Mouse (Mus musculus) midbrain, embryonic 11.5 days (tissue): ENCODE measurements at regions not wholly inside any gene's neighbourhood (a gene's known extent, or its start where the extent isn't known, plus 50 kb on each side); places are given as distances from the start of the nearest gene placed in this dataset.

Experiments used
- ATAC-seq: fragments of 200-750 bp; cut with Nextera tagmentation; 2 replicates; pipeline ENCODE4 v1.8.0; 2017; ENCODE audit warnings: moderate TSS enrichment, moderate library complexity; ENCODE audit not compliant: low FRiP score
- DNase-seq: peaks from one replicate; pipeline ENCODE4 v3.0.0; 2015; ENCODE audit warnings: low spot score; ENCODE audit errors: missing footprints
- H3K27ac ChIP-seq: fragments of 300-500 bp; sonication (generic); 2 replicates; pipeline ENCODE4 v1.5.1; 2014; ENCODE audit warnings: low read depth, low read length
- H3K27me3 ChIP-seq: fragments of 300-500 bp; sonication (generic); 2 replicates; pipeline ENCODE4 v1.6.1; 2014; ENCODE audit warnings: mild to moderate bottlenecking, low read length, moderate library complexity, mixed read lengths; ENCODE audit not compliant: control insufficient read depth, insufficient read depth
- H3K36me3 ChIP-seq: fragments of 300-500 bp; sonication (generic); 2 replicates; pipeline ENCODE4 v1.6.1; 2014; ENCODE audit warnings: mild to moderate bottlenecking, low read length, moderate library complexity, mixed read lengths; ENCODE audit not compliant: control insufficient read depth, insufficient read depth
- H3K4me1 ChIP-seq: fragments of 300-500 bp; sonication (generic); 2 replicates; pipeline ENCODE4 v1.6.1; 2014; ENCODE audit warnings: low read length; ENCODE audit not compliant: control insufficient read depth, insufficient read depth
- H3K4me2 ChIP-seq: fragments of 300-500 bp; sonication (generic); 2 replicates; pipeline ENCODE4 v1.6.1; 2014; ENCODE audit warnings: mild to moderate bottlenecking, moderate library complexity
- H3K4me3 ChIP-seq: fragments of 300-500 bp; sonication (generic); 2 replicates; pipeline ENCODE4 v1.5.1; 2014; ENCODE audit warnings: low read depth, low read length
- H3K9ac ChIP-seq: fragments of 300-500 bp; sonication (generic); 2 replicates; pipeline ENCODE4 v1.6.1; 2014; ENCODE audit warnings: low read length
- H3K9me3 ChIP-seq: fragments of 300-500 bp; sonication (generic); 2 replicates; pipeline ENCODE4 v1.6.1; 2016; ENCODE audit warnings: low read length; ENCODE audit not compliant: control insufficient read depth
- WGBS: fragments of 180-500 bp; shearing (Covaris S2); extraction: QIAGEN DNeasy Blood & Tissue Kit; methylation state at CpG from one replicate; pipeline ENCODE4 v1.1.7; 2014; 5-methylcytosine and 5-hydroxymethylcytosine counted together

DNA sequence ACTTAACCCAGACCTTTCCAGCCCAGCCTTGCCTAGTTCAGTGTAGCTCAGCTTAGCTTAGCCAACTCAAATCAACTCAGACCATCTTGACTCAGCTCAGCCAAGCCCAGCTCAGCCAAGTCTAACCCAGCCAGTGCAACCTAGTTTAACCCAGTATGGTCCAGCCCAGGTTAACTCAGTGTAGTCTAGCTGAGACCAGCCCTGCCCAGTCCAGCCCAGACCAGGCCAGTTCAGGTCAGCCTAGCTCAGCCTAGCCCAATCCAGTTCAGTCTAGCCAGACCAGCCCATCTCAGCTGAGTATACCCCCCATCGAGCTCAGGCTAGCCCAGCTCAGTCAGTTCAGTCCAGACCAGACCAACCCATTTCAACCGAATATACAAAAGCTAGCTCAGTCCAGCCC, 90.2 kb downstream of the Tmem121 start:
- Histone ChIP-seq H3K9me3 (no peaks in the 10 kb centered on the region), H3K9ac (no peak overlapping the region), H3K4me3 (no peak overlapping the region), H3K4me1 (no peaks in the 10 kb centered on the region), H3K4me2 (no peak overlapping the region), H3K36me3 (no peaks in the 10 kb centered on the region), H3K27me3 (no peaks in the 10 kb centered on the region), H3K27ac (no peak overlapping the region)
- ATAC-seq, result peak; percentile 18; the same call in 1 of the 2 replicates
- 76% methylated on average over 2 of the region's 2 CpGs for WGBS
- DNase-seq, result no peak

DNA sequence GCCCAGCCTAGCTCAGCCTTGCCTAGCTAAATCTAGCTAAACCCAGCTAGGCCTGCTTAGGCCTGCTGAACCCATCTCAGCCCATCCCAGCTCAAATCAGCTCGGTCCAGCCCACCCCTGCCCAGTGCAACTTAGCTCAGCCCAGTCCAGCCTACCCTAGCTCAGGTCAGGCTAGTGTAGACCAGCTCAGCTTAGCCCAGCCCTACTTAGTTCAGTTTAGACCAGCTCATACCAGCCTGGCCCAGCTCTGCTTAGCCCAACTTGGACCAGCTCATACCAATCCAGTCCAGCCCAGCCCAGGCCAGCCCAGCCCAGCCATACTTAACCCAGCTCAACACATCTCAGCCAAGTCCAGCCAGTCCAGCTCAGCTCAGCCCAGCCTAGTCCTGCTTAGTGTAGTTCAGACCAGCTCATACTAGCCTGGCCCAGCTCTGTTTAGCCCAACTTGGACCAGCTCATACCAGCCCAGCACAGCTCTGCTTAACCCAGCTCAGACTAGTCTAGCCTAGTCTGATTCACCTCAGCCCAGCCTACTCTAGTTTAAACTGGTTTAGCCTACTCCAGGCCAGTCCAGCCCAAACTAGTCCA, 90.7 kb downstream of the Tmem121 start:
- Histone ChIP-seq H3K9ac (no peak overlapping the region), H3K9me3 (no peaks in the 10 kb centered on the region), H3K4me1 (no peaks in the 10 kb centered on the region), H3K27ac (no peak overlapping the region), H3K27me3 (no peaks in the 10 kb centered on the region), H3K4me2 (no peak overlapping the region), H3K36me3 (no peaks in the 10 kb centered on the region), H3K4me3 (no peak overlapping the region)
- ATAC-seq, result peak; percentile 52
- no peak for DNase-seq
- 56% methylated on average over 1 of the region's 1 CpGs for WGBS

DNA sequence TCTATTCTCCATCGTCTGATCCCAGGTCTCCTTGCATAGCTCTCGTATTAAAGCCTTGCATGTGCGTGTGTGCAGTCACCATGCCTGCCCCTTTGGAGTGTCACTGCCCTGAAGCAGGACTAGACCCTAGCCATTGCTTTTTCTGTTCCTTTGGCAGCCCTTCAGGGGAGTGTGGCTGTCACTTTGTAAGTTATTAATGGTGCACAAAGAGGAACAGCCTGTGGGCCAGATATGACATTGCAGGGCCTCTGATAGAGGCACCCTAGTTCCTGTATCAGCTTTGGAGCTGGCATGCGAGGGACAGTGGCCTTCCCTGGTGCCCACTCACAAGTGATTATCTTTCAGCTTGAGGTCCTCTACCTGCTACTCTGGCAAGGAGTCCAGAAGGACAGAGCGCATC, 92.0 kb downstream of the Tmem121 start:
- Histone ChIP-seq H3K27me3 (no peaks in the 10 kb centered on the region), H3K36me3 (no peaks in the 10 kb centered on the region), H3K4me1 (no peaks in the 10 kb centered on the region), H3K27ac (no peak overlapping the region), H3K9me3 (no peaks in the 10 kb centered on the region), H3K4me2 (no peak overlapping the region), H3K4me3 (no peak overlapping the region), H3K9ac (no peak overlapping the region)
- 82% methylated on average over 5 of the region's 5 CpGs for WGBS
- no peak for ATAC-seq
- no peak for DNase-seq

DNA sequence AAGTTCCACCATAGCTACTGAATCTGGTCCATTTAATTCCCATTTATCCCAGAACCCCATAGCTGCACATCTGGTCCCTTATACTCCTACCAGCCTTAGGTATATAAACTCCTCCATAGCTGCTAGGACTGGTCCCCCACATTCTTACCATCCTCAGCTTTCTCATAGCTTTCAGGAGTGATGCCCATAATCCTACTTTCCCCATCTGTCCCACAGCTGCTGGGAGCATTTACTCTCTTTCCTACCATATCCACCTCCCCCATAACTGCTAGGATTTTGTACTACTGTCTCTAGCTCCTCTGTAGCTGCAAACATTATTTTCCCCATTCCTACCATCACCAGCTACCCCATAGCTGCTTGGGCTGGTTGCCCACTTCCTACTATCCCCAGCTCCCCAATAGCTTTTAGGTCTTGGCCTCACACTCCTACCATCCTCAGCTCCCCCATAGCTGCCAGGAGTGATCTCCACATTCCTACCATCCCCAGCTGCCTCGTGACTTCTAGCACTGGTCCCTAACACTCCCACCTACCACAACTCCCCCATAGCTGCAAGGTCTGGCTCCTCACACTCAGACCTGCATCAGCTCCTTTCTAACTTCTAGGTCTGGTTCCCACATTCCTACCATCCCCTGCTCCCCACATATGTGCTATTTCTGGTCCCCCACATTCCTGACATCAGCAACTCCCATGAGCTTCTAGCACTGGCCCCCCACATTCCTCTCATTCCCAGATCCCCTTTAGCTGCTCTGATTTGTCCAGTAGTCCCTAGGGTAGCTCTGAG, 106.5 kb downstream of the Tmem121 start:
- no peak overlapping the region for H3K27ac ChIP-seq
- 55% methylated on average over 1 of the region's 1 CpGs for WGBS
- DNase-seq (no peak), ATAC-seq (no peak)
- H3K9me3 ChIP-seq, result no peaks in the 10 kb centered on the region
- no peak overlapping the region for H3K9ac ChIP-seq
- H3K27me3 ChIP-seq, result no peaks in the 10 kb centered on the region
- H3K36me3 ChIP-seq, result no peaks in the 10 kb centered on the region
- no peak overlapping the region for H3K4me2 ChIP-seq
- no peaks in the 10 kb centered on the region for H3K4me1 ChIP-seq
- H3K4me3 ChIP-seq, result no peak overlapping the region

DNA sequence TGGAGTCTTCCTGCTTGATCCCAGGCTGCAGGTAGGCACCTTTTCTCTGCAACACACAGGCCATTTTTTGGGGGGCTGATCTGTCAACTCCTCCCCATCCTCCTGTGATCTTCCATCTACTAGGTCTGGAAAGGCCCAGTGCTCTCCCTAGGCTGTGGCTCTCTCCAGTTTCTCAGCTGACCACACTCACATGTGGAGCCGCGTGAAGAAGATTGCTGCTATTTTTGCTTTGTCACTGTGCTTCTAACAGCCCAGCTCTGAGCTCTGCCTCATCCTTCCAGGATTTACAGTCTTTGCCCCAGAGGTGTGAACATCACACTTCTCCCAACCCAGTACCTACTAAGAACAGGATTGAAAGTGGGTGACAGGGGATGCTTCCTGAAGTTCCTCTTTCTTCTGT, 110.2 kb downstream of the Tmem121 start:
- Histone ChIP-seq H3K4me3 (no peak overlapping the region), H3K36me3 (no peaks in the 10 kb centered on the region), H3K27me3 (no peaks in the 10 kb centered on the region), H3K9me3 (no peaks in the 10 kb centered on the region), H3K27ac (no peak overlapping the region), H3K9ac (no peak overlapping the region), H3K4me2 (no peak overlapping the region), H3K4me1 (no peaks in the 10 kb centered on the region)
- 84% methylated on average over 2 of the region's 2 CpGs for WGBS
- DNase-seq (no peak), ATAC-seq (no peak)

DNA sequence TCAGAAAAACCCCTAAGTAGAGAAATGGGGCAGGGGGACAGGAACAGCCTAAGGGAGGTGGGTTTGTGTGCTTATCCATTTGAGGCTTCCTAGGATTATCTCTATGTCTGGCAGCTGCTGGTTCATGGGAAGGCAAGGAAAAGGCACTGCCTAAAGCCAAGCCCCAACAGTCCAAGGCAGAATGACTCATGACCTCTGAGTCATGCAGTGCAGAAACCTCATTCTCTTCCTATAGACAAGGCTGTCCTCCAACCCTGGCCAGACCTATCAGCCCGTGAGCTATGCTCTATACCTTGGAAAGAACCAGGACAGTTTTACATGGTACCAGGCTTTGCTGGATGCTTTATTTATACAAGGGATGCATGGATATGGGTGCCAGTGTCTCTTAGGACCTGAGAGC, 120.2 kb downstream of the Tmem121 start:
- no peak for ATAC-seq
- no peaks in the 10 kb centered on the region for H3K9me3 ChIP-seq
- no peaks in the 10 kb centered on the region for H3K36me3 ChIP-seq
- H3K9ac ChIP-seq, result no peak overlapping the region
- no peak overlapping the region for H3K4me3 ChIP-seq
- no peaks in the 10 kb centered on the region for H3K4me1 ChIP-seq
- no peak overlapping the region for H3K4me2 ChIP-seq
- WGBS, result 82% methylated on average over 1 of the region's 1 CpGs
- DNase-seq, result no peak
- no peak overlapping the region for H3K27ac ChIP-seq
- H3K27me3 ChIP-seq, result no peaks in the 10 kb centered on the region

DNA sequence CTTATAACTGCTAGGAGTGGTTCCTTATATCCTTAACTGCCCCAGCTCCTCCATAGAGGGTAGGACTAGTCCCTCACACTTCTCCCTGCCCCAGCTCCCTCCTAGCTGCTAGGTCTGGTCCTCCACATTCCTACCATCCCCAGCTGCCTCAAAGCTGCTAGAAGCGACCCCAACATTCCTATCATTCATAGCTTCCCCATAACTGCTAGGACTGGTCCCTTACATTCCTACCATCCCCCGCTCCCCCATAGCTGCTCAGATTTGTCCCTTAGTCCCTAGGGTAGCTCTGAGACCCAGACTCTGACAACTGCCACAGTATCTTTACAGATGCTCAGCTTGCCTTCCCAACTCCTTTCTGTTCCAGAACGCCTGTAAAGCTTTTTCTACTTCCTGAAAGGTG, 127.6 kb downstream of the Tmem121 start:
- DNase-seq (no peak), ATAC-seq (no peak)
- 52% methylated on average over 3 of the region's 3 CpGs for WGBS

DNA sequence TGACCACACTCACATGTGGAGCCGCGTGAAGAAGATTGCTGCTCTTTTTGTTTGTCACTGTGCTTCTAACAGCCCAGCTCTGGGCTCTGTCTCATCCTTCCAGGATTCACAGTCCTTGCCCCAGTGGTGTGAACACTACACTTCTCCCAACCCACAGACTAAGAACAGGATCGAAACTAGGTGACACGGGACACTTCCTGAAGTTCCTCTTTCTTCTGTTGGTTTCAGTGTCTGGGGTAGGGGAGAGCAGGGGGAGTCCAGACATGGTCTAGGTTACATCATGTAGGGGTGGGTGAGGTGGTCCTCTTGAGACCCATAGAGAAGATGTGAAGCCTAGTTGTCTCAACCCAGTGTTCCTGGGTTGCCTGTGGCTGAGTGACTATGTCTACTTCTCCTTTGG, 128.9 kb downstream of the Tmem121 start:
- Histone ChIP-seq H3K4me3 (no peak overlapping the region), H3K4me2 (no peak overlapping the region), H3K27me3 (no peaks in the 10 kb centered on the region), H3K4me1 (no peaks in the 10 kb centered on the region), H3K9me3 (no peaks in the 10 kb centered on the region), H3K9ac (no peak overlapping the region), H3K27ac (no peak overlapping the region), H3K36me3 (no peaks in the 10 kb centered on the region)
- 88% methylated on average over 4 of the region's 4 CpGs for WGBS
- DNase-seq, result no peak
- ATAC-seq, result no peak

More for the DNA sequence above, 127.6 kb downstream of the Tmem121 start:
- Histone ChIP-seq H3K9ac (no peak overlapping the region), H3K27ac (no peak overlapping the region), H3K4me1 (no peaks in the 10 kb centered on the region), H3K4me3 (no peak overlapping the region), H3K27me3 (no peaks in the 10 kb centered on the region), H3K4me2 (no peak overlapping the region), H3K9me3 (no peaks in the 10 kb centered on the region), H3K36me3 (no peaks in the 10 kb centered on the region)

DNA sequence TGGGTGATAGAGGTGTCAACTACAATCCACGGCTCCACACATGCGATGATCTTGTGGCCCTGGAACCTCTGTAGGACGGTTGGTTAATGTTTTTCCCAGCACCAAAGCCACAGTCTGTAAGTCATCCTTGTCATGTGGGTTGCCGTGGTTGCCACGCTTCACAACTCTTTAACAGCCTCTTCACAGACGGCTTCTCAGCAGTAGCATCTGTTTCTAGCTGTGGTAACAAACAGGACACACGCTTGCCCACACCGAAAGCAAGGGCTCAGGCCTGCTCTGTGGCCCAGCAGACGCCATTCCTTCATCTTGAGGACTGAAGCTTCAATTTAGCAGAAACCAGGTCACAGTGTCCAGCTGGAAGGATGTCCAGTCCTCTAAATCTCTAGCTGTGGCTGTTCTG, 135.4 kb downstream of the Tmem121 start:
- H3K4me3 ChIP-seq, result no peak overlapping the region
- DNase-seq (no peak), ATAC-seq (no peak)
- H3K36me3 ChIP-seq, result no peaks in the 10 kb centered on the region
- H3K4me2 ChIP-seq, result no peak overlapping the region
- no peaks in the 10 kb centered on the region for H3K27me3 ChIP-seq
- H3K4me1 ChIP-seq, result no peaks in the 10 kb centered on the region
- WGBS, result 87% methylated on average over 9 of the region's 9 CpGs
- H3K9me3 ChIP-seq, result no peaks in the 10 kb centered on the region
- H3K9ac ChIP-seq, result no peak overlapping the region
- no peak overlapping the region for H3K27ac ChIP-seq
